In the genomic region with DNA sequence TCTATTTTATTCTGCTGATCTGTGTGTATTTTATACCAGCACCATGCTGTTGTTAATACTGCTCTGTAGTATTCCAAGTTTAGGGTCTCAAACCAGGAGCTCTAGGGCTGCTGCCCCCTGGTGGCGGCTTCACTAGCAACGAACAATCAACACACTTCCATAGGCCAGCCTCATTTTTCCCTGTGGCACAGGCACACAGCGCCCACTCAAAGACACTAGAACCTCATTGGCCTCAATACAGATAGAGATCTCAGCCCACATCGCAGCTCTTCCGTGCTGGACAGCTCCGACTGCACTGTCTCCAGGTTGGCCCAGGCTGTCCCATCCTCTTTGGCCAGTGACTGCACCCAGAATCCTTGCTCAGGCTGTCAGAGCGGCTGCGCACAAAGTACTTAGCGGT, we compare ENCODE assay signal across 8 mouse cellular contexts. TPM values are rescaled to one million over a fixed set of nuclear protein-coding genes. Genes with fewer than 3 reads are reported as not detected.
DNase-seq lines count a peak whose midpoint lies in the region; ATAC-seq lines count a peak whose summit lies in the region.

No protein-coding gene starts in this region.

- peak; percentile 58; the same call in 1 of the 2 replicates for ATAC-seq in common myeloid progenitor, adult 5-6 weeks (replicated peaks; ENCODE audit: low read depth, poor library complexity, severe bottlenecking)
- ATAC-seq in monocyte, adult 5-6 weeks (replicated peaks; ENCODE audit: insufficient number of reproducible peaks, low FRiP score, low TSS enrichment, poor library complexity, severe bottlenecking): 0 out of 2 replicates have a peak, but pooled peaks have one; percentile 27
- no peak for ATAC-seq in frontal cortex, adult (ENCODE audit: low TSS enrichment)

- DNase-seq in cerebellum, adult 8-10 months: peak; percentile 31
- DNase-seq in cerebellum, adult 11-12 months: no peak
- peak; percentile 60 for DNase-seq in right cerebral cortex, postnatal 4 days
- no peak for DNase-seq in right cerebral cortex, adult 2 months (ENCODE audit: low spot score in 2 of 2)
- DNase-seq in kidney, postnatal 25 days: peak; percentile 54 to 77

RNA-seq across cellular contexts. Expression of gene Thpo, which starts 30.9 kb away (rescaled TPM):
- not detected in 2 replicates for total RNA-seq in common myeloid progenitor, adult 5-6 weeks (2017)
- not detected in 3 replicates for total RNA-seq in monocyte, adult 5-6 weeks (2017)

RNA-seq across cellular contexts. Expression of gene Chrd, which starts 32.3 kb away (rescaled TPM):
- total RNA-seq in common myeloid progenitor, adult 5-6 weeks (2017): not detected in 2 replicates
- total RNA-seq in monocyte, adult 5-6 weeks (2017): not detected in 3 replicates

RNA-seq across cellular contexts. Expression of gene Clcn2, which starts 47.7 kb away (rescaled TPM):
- total RNA-seq in common myeloid progenitor, adult 5-6 weeks (2017): 1.9 and 7.3 TPM in 2 replicates
- 0.68 TPM in 1 of 3 replicates, not detected in the others for total RNA-seq in monocyte, adult 5-6 weeks (2017)

RNA-seq across cellular contexts. Expression of gene Polr2h, which starts 47.8 kb away (rescaled TPM):
- 78.5 and 115 TPM in 2 replicates for total RNA-seq in common myeloid progenitor, adult 5-6 weeks (2017)
- 20.0 to 31.9 TPM (median 24.4 TPM) in 3 replicates for total RNA-seq in monocyte, adult 5-6 weeks (2017)

Comparison
In these comparisons a context has a peak if more than half of its experiments do, and no peak if none do; other contexts are left out.
1. DNase-seq: peak in cerebellum, adult 8-10 months (single experiment), right cerebral cortex, postnatal 4 days (single experiment) and kidney, postnatal 25 days (2 of 2); none in cerebellum, adult 11-12 months (single experiment) and right cerebral cortex, adult 2 months (0 of 2).